Mouse (Mus musculus) natural killer cell, adult 2 months (primary cell): Measurements from ENCODE around the gene Etnk1.

Source experiments
- DNase-seq, 2 experiments: peaks; one replicate each; pipeline ENCODE4 v3.0.0; 2022; ENCODE audit warnings: low spot score in 2 of 2

Etnk1 gene

GRCm38 (mm10) chr6:143216221-143216620 lies 49.2 kb downstream of the Etnk1 start:
- DNase-seq: no peak

- peak; percentile 4 to 42 for DNase-seq
These were observed 52.3 kb downstream of the Etnk1 start for GRCm38 (mm10) chr6:143219347-143219746.

GRCm38 (mm10) chr6:143221245-143221644 lies 54.2 kb downstream of the Etnk1 start:
- peak in 1 of 2 experiments; percentile 15 for DNase-seq

- DNase-seq: no peak
These were observed 57.0 kb downstream of the Etnk1 start for GRCm38 (mm10) chr6:143224057-143224456.

- DNase-seq: no peak
These were observed 57.9 kb downstream of the Etnk1 start for GRCm38 (mm10) chr6:143224885-143225284.

GRCm38 (mm10) chr6:143228696-143229095 lies 61.7 kb downstream of the Etnk1 start:
- DNase-seq: no peak

- DNase-seq: no peak
These were observed 62.9 kb downstream of the Etnk1 start for GRCm38 (mm10) chr6:143229906-143230305.

GRCm38 (mm10) chr6:143230888-143231287 lies 63.9 kb downstream of the Etnk1 start:
- DNase-seq: no peak

- no peak for DNase-seq
These were observed 65.7 kb downstream of the Etnk1 start for GRCm38 (mm10) chr6:143232718-143233117.

- no peak for DNase-seq
These were observed 67.8 kb downstream of the Etnk1 start for GRCm38 (mm10) chr6:143234868-143235267.

GRCm38 (mm10) chr6:143239362-143240074 lies 72.5 kb downstream of the Etnk1 start:
- no peak for DNase-seq

GRCm38 (mm10) chr6:143243191-143243590 lies 76.2 kb downstream of the Etnk1 start:
- DNase-seq: no peak

GRCm38 (mm10) chr6:143257921-143258320 lies 90.9 kb downstream of the Etnk1 start:
- no peak for DNase-seq

- DNase-seq: no peak
These were observed 92.2 kb downstream of the Etnk1 start for GRCm38 (mm10) chr6:143259169-143259629.

- DNase-seq: no peak
These were observed 93.0 kb downstream of the Etnk1 start for GRCm38 (mm10) chr6:143259870-143260559.

GRCm38 (mm10) chr6:143260560-143261288 lies 93.7 kb downstream of the Etnk1 start:
- no peak for DNase-seq

- DNase-seq: no peak
These were observed 94.3 kb downstream of the Etnk1 start for GRCm38 (mm10) chr6:143261289-143261665.

- DNase-seq: no peak
These were observed 98.5 kb downstream of the Etnk1 start for GRCm38 (mm10) chr6:143265482-143265881.

GRCm38 (mm10) chr6:143279222-143279621 lies 112.2 kb downstream of the Etnk1 start:
- DNase-seq: no peak
